Mouse (Mus musculus): ENCODE data around the gene Sim2.

GRCm38 (mm10) chr16:94118394-94118793 lies 33.7 kb downstream of the Sim2 start:
- TF ChIP-seq CTCF (IDR thresholded peaks at IDR 0.05; ENCODE audit: low read depth) = no peak
- no peak for TF ChIP-seq EP300 (IDR thresholded peaks at IDR 0.05; ENCODE audit: low read depth)

Measured in liver, embryonic 14.5 days (tissue).